Mouse (Mus musculus) testis, adult 2 months (tissue): ENCODE measurements around the gene Ldhd. TPM values are rescaled to one million over a fixed set of nuclear protein-coding genes. Genes with fewer than 3 reads are reported as not detected.

Source experiments
- H3K27ac ChIP-seq: fragments of 200-500 bp; 2 replicates; pipeline ENCODE4 v1.5.1; 2012; ENCODE audit warnings: low read depth, low read length; ENCODE audit not compliant: control insufficient read depth, insufficient read depth
- H3K27me3 ChIP-seq: fragments of 200-500 bp; 2 replicates; pipeline ENCODE4 v1.6.1; 2012; ENCODE audit warnings: mild to moderate bottlenecking, low read length, moderate library complexity; ENCODE audit not compliant: control insufficient read depth, insufficient read depth
- H3K36me3 ChIP-seq: fragments of 200-500 bp; 2 replicates; pipeline ENCODE4 v1.6.1; 2012; ENCODE audit warnings: mild to moderate bottlenecking, low read length; ENCODE audit not compliant: control insufficient read depth, insufficient read depth
- H3K4me1 ChIP-seq: fragments of 200-500 bp; 2 replicates; pipeline ENCODE4 v1.6.1; 2012; ENCODE audit warnings: low read length; ENCODE audit not compliant: control insufficient read depth, insufficient read depth
- H3K4me3 ChIP-seq: fragments of 200-500 bp; 2 replicates; pipeline ENCODE4 v1.5.1; 2012; ENCODE audit warnings: low read depth, mild to moderate bottlenecking, low read length, moderate library complexity, mixed read lengths; ENCODE audit not compliant: control insufficient read depth
- CTCF ChIP-seq: fragments of 200-500 bp; IDR thresholded peaks from 2 replicates; pipeline ENCODE4 v1.5.1; 2012; ENCODE audit warnings: low read depth, mild to moderate bottlenecking, inconsistent platforms, low read length, moderate library complexity; ENCODE audit not compliant: control insufficient read depth, insufficient read depth, insufficient replicate concordance
- POLR2A ChIP-seq: fragments of 200-500 bp; IDR thresholded peaks from 2 replicates; pipeline ENCODE4 v1.6.1; 2012; ENCODE audit warnings: low read depth, mild to moderate bottlenecking, inconsistent platforms, low read length, moderate library complexity; ENCODE audit not compliant: control insufficient read depth
- polyA plus RNA-seq: library from polyadenylated mRNA; depleted of rRNA; stranded (reverse); fragments of >200 nt; gene quantifications from 2 replicates; pipeline ENCODE4 v1.2.3, GENCODE M21; 2012

The Ldhd gene
- polyA plus RNA-seq, 1 experiment = 6.5 TPM

GRCm38 (mm10) chr8:111606961-111607360 is 23.2 kb downstream of the Ldhd start:
- Histone ChIP-seq H3K27ac (no peak overlapping the region), H3K36me3 (no peaks in the 10 kb centered on the region), H3K27me3 (no peaks in the 10 kb centered on the region), H3K4me1 (no peaks in the 10 kb centered on the region), H3K4me3 (no peak overlapping the region)
- TF ChIP-seq POLR2A (no peak), CTCF (no peak)

GRCm38 (mm10) chr8:111604986-111605385 is 25.2 kb downstream of the Ldhd start:
- no peaks in the 10 kb centered on the region for H3K4me1 ChIP-seq
- no peaks in the 10 kb centered on the region for H3K27me3 ChIP-seq
- H3K4me3 ChIP-seq = no peak overlapping the region
- H3K36me3 ChIP-seq = no peaks in the 10 kb centered on the region
- TF ChIP-seq POLR2A (no peak), CTCF (no peak)
- H3K27ac ChIP-seq = no peak overlapping the region

GRCm38 (mm10) chr8:111602050-111602449 is 28.1 kb downstream of the Ldhd start:
- Histone ChIP-seq H3K4me3 (no peak overlapping the region), H3K4me1 (peaks cover 2% of the 10 kb centered on the region; the same call in 1 of the 2 replicates), H3K36me3 (no peaks in the 10 kb centered on the region), H3K27me3 (no peaks in the 10 kb centered on the region), H3K27ac (no peak overlapping the region)
- no peak for TF ChIP-seq POLR2A
- TF ChIP-seq CTCF = no peak

- no peak overlapping the region for H3K4me3 ChIP-seq
- H3K27me3 ChIP-seq = no peaks in the 10 kb centered on the region
- H3K36me3 ChIP-seq = no peaks in the 10 kb centered on the region
- peaks cover 5% of the 10 kb centered on the region for H3K4me1 ChIP-seq
- H3K27ac ChIP-seq = no peak overlapping the region
- TF ChIP-seq CTCF (no peak), POLR2A (no peak)
Measured at GRCm38 (mm10) chr8:111599707-111600444, 30.3 kb downstream of the Ldhd start.

GRCm38 (mm10) chr8:111597310-111597709 is 32.9 kb downstream of the Ldhd start:
- Histone ChIP-seq H3K27me3 (no peaks in the 10 kb centered on the region), H3K27ac (peak overlapping the region; percentile 64), H3K4me3 (no peak overlapping the region), H3K36me3 (no peaks in the 10 kb centered on the region), H3K4me1 (peaks cover 5% of the 10 kb centered on the region)
- TF ChIP-seq POLR2A (no peak), CTCF (no peak)

GRCm38 (mm10) chr8:111596485-111596821 is 33.7 kb downstream of the Ldhd start:
- no peaks in the 10 kb centered on the region for H3K27me3 ChIP-seq
- H3K27ac ChIP-seq = no peak overlapping the region
- no peaks in the 10 kb centered on the region for H3K36me3 ChIP-seq
- no peak for TF ChIP-seq POLR2A
- no peak for TF ChIP-seq CTCF
- no peak overlapping the region for H3K4me3 ChIP-seq
- H3K4me1 ChIP-seq = peaks cover 5% of the 10 kb centered on the region

GRCm38 (mm10) chr8:111595712-111596484 is 34.3 kb downstream of the Ldhd start:
- no peaks in the 10 kb centered on the region for H3K27me3 ChIP-seq
- no peak overlapping the region for H3K4me3 ChIP-seq
- no peak for TF ChIP-seq CTCF

More at GRCm38 (mm10) chr8:111595712-111596484, 34.3 kb downstream of the Ldhd start:
- H3K36me3 ChIP-seq = no peaks in the 10 kb centered on the region
- no peak overlapping the region for H3K27ac ChIP-seq
- peaks cover 5% of the 10 kb centered on the region for H3K4me1 ChIP-seq
